Comparison of ENCODE assay signal across 8 mouse cellular contexts in genomic region chr11:50324751-50325471, GRCm38 (mm10). TPM values are rescaled to one million over a fixed set of nuclear protein-coding genes. Genes with fewer than 3 reads are reported as not detected.
A peak's percentile ranks its signal among the peaks of the same experiment; 100 is the strongest.
DNase-seq lines count a peak whose midpoint lies in the region; ATAC-seq and TF ChIP-seq lines count a peak whose summit lies in the region.

No protein-coding gene starts in this region.

- no peaks in the 10 kb centered on the region for H3K9me3 ChIP-seq in heart, embryonic 16.5 days (replicated peaks; ENCODE audit: control insufficient read depth, low read length)
- H3K9me3 ChIP-seq in liver, embryonic 15.5 days (replicated peaks), result no peaks in the 10 kb centered on the region
- H3K9me3 ChIP-seq in stomach, embryonic 15.5 days, result no peaks in the 10 kb centered on the region

- no peak for DNase-seq in kidney, adult 2 months
- DNase-seq in kidney, adult 11 months, result no peak
- peak; percentile 24 for DNase-seq in adipocyte (ENCODE audit: low spot score)
- no peak for DNase-seq in left cerebral cortex, adult 18-20 months (ENCODE audit: low spot score in 2 of 2)
- no peak for DNase-seq in thymus, postnatal 4 days

- TF ChIP-seq POLR2A in kidney, adult 2 months (IDR thresholded peaks at IDR 0.05; ENCODE audit: low read depth, low read length), result no peak

- peak overlapping the region; percentile 91 for H3K4me2 ChIP-seq in heart, embryonic 16.5 days (ENCODE audit: low read depth, low read length)
- H3K4me2 ChIP-seq in liver, embryonic 15.5 days, result peak overlapping the region; percentile 93
- H3K4me2 ChIP-seq in stomach, embryonic 15.5 days, result peak overlapping the region; percentile 66

- 1% methylated on average over 34 of the region's 34 CpGs for WGBS in kidney, adult 2 months
- WGBS in heart, embryonic 16.5 days, result under 1% methylated on average over 34 of the region's 34 CpGs
- under 1% methylated on average over 34 of the region's 34 CpGs for WGBS in liver, embryonic 15.5 days (ENCODE audit: insufficient replicate concordance)
- under 1% methylated on average over 34 of the region's 34 CpGs for WGBS in stomach, embryonic 15.5 days

- ATAC-seq in heart, embryonic 16.5 days (replicated peaks; ENCODE audit: extremely low read depth, insufficient read depth, low FRiP score), result peak; percentile 57
- peak; percentile 35 for ATAC-seq in liver, embryonic 15.5 days (ENCODE audit: insufficient read depth)
- peak; percentile 40 for ATAC-seq in stomach, embryonic 15.5 days (ENCODE audit: insufficient read depth, low FRiP score, low read depth)

- H3K36me3 ChIP-seq in kidney, adult 2 months (ENCODE audit: control insufficient read depth, insufficient read depth, low read length), result no peaks in the 10 kb centered on the region
- H3K36me3 ChIP-seq in heart, embryonic 16.5 days (ENCODE audit: control insufficient read depth, insufficient read depth), result no peaks in the 10 kb centered on the region
- H3K36me3 ChIP-seq in liver, embryonic 15.5 days (replicated peaks), result peaks cover 4% of the 10 kb centered on the region; the same call in 1 of the 2 replicates
- no peaks in the 10 kb centered on the region for H3K36me3 ChIP-seq in stomach, embryonic 15.5 days

- H3K4me3 ChIP-seq in kidney, adult 2 months (ENCODE audit: insufficient read depth, low read depth, low read length), result peak overlapping the region; percentile 85
- peak overlapping the region; percentile 98 for H3K4me3 ChIP-seq in heart, embryonic 16.5 days (ENCODE audit: low read length)
- H3K4me3 ChIP-seq in liver, embryonic 15.5 days (replicated peaks), result peak overlapping the region; percentile 88
- H3K4me3 ChIP-seq in stomach, embryonic 15.5 days (replicated peaks), result peak overlapping the region; percentile 99

- peaks cover 6% of the 10 kb centered on the region; the same call in 1 of the 2 replicates for H3K4me1 ChIP-seq in kidney, adult 2 months (ENCODE audit: control insufficient read depth, insufficient read depth, low read length)
- H3K4me1 ChIP-seq in heart, embryonic 16.5 days (ENCODE audit: control insufficient read depth, insufficient read depth, low read length), result peaks cover 34% of the 10 kb centered on the region
- peaks cover 48% of the 10 kb centered on the region for H3K4me1 ChIP-seq in liver, embryonic 15.5 days (replicated peaks)
- peaks cover 13% of the 10 kb centered on the region for H3K4me1 ChIP-seq in stomach, embryonic 15.5 days

- peak overlapping the region; percentile 99 for H3K9ac ChIP-seq in heart, embryonic 16.5 days (ENCODE audit: low read length)
- peak overlapping the region; percentile 90 for H3K9ac ChIP-seq in liver, embryonic 15.5 days
- peak overlapping the region; percentile 98 for H3K9ac ChIP-seq in stomach, embryonic 15.5 days

- H3K27ac ChIP-seq in kidney, adult 2 months (ENCODE audit: insufficient read depth, low read depth, low read length), result peak overlapping the region; percentile 78
- H3K27ac ChIP-seq in heart, embryonic 16.5 days (ENCODE audit: low read length), result peak overlapping the region; percentile 95
- H3K27ac ChIP-seq in liver, embryonic 15.5 days (replicated peaks), result peak overlapping the region; percentile 88
- peak overlapping the region; percentile 90 for H3K27ac ChIP-seq in stomach, embryonic 15.5 days

- TF ChIP-seq CTCF in kidney, adult 2 months (conservative IDR thresholded peaks at IDR 0.05; ENCODE audit: insufficient read depth, insufficient read length, low read depth, low read length), result no peak

- H3K27me3 ChIP-seq in kidney, adult 2 months (replicated peaks; ENCODE audit: control insufficient read depth, insufficient read depth, low read length), result no peaks in the 10 kb centered on the region
- H3K27me3 ChIP-seq in heart, embryonic 16.5 days (ENCODE audit: control insufficient read depth, insufficient read depth, low read length), result no peaks in the 10 kb centered on the region
- H3K27me3 ChIP-seq in liver, embryonic 15.5 days, result no peaks in the 10 kb centered on the region
- no peaks in the 10 kb centered on the region for H3K27me3 ChIP-seq in stomach, embryonic 15.5 days (replicated peaks)

RNA-seq across cellular contexts. Expression of gene Canx, which starts 0.6 kb away (rescaled TPM):
- 84.1 and 118 TPM in 2 replicates for polyA plus RNA-seq in kidney, adult 2 months (2012; rRNA removed)
- 264 and 274 TPM in 2 replicates for polyA plus RNA-seq in heart, embryonic 16.5 days (2015; fragmentation: Nextera tagmentation; extraction: Ambion mirVana)
- polyA plus RNA-seq in liver, embryonic 15.5 days (2015; fragmentation: Nextera tagmentation; extraction: Ambion mirVana), result 172 and 176 TPM in 2 replicates
- polyA plus RNA-seq in stomach, embryonic 15.5 days (2015; fragmentation: Nextera tagmentation; extraction: Ambion mirVana), result 334 and 361 TPM in 2 replicates
- total RNA-seq in left cerebral cortex, adult 18-20 months (2021), result 100 to 1,000 TPM; 398 to 431 TPM

RNA-seq across cellular contexts. Expression of gene Cby3, which starts 29.4 kb away (rescaled TPM):
- 1.3 TPM in 2 replicates for polyA plus RNA-seq in kidney, adult 2 months (2012; rRNA removed)
- polyA plus RNA-seq in heart, embryonic 16.5 days (2015; fragmentation: Nextera tagmentation; extraction: Ambion mirVana), result not detected in 2 replicates
- polyA plus RNA-seq in liver, embryonic 15.5 days (2015; fragmentation: Nextera tagmentation; extraction: Ambion mirVana), result not detected in 2 replicates
- 0.32 and 0.53 TPM in 2 replicates for polyA plus RNA-seq in stomach, embryonic 15.5 days (2015; fragmentation: Nextera tagmentation; extraction: Ambion mirVana)
- under 1 TPM in 1 of 2 experiments, not detected in 1; 0.93 TPM for total RNA-seq in left cerebral cortex, adult 18-20 months (2021)

RNA-seq across cellular contexts. Expression of gene Maml1, which starts 32.8 kb away (rescaled TPM):
- 10.9 and 12.5 TPM in 2 replicates for polyA plus RNA-seq in kidney, adult 2 months (2012; rRNA removed)
- polyA plus RNA-seq in heart, embryonic 16.5 days (2015; fragmentation: Nextera tagmentation; extraction: Ambion mirVana), result 2.6 and 3.0 TPM in 2 replicates
- polyA plus RNA-seq in liver, embryonic 15.5 days (2015; fragmentation: Nextera tagmentation; extraction: Ambion mirVana), result 1.5 and 2.1 TPM in 2 replicates
- polyA plus RNA-seq in stomach, embryonic 15.5 days (2015; fragmentation: Nextera tagmentation; extraction: Ambion mirVana), result 5.0 and 5.4 TPM in 2 replicates
- 10 to 100 TPM; 10.3 to 10.7 TPM for total RNA-seq in left cerebral cortex, adult 18-20 months (2021)

RNA-seq across cellular contexts. Expression of gene Hnrnph1, which starts 51.9 kb away (rescaled TPM):
- 40.2 and 65.0 TPM in 2 replicates for polyA plus RNA-seq in kidney, adult 2 months (2012; rRNA removed)
- polyA plus RNA-seq in heart, embryonic 16.5 days (2015; fragmentation: Nextera tagmentation; extraction: Ambion mirVana), result 229 and 252 TPM in 2 replicates
- 98.1 and 102 TPM in 2 replicates for polyA plus RNA-seq in liver, embryonic 15.5 days (2015; fragmentation: Nextera tagmentation; extraction: Ambion mirVana)
- polyA plus RNA-seq in stomach, embryonic 15.5 days (2015; fragmentation: Nextera tagmentation; extraction: Ambion mirVana), result 363 and 370 TPM in 2 replicates
- total RNA-seq in left cerebral cortex, adult 18-20 months (2021), result 100 to 1,000 TPM; 257 to 271 TPM
